Mouse (Mus musculus) liver, embryonic 11.5 days (tissue): ENCODE measurements around the gene Lasp1. TPM values are rescaled to one million over a fixed set of nuclear protein-coding genes. Genes with fewer than 3 reads are reported as not detected.
A peak's percentile ranks its signal among the peaks of the same experiment; 100 is the strongest.

Experiments used
- ATAC-seq: fragments of 200-750 bp; cut with Nextera tagmentation; replicated peaks from 2 replicates; pipeline ENCODE4 v1.8.0; 2017; ENCODE audit warnings: moderate number of reproducible peaks, mild to moderate bottlenecking, moderate TSS enrichment, moderate library complexity; ENCODE audit not compliant: low FRiP score
- DNase-seq: peaks from one replicate; pipeline ENCODE4 v3.0.0-alpha.2; 2017; ENCODE audit warnings: low spot score
- H3K27ac ChIP-seq: fragments of 300-500 bp; sonication (generic); 2 replicates; pipeline ENCODE4 v1.5.1; 2014; ENCODE audit warnings: mild to moderate bottlenecking, low read depth, low read length, control low read depth
- H3K27me3 ChIP-seq: fragments of 300-500 bp; sonication (generic); replicated peaks from 2 replicates; pipeline ENCODE4 v1.6.1; 2014; ENCODE audit warnings: low read length, mixed read lengths; ENCODE audit not compliant: control insufficient read depth, insufficient read depth
- H3K36me3 ChIP-seq: fragments of 300-500 bp; sonication (generic); 2 replicates; pipeline ENCODE4 v1.6.1; 2014; ENCODE audit warnings: mild to moderate bottlenecking, low read length, moderate library complexity, mixed read lengths; ENCODE audit not compliant: control insufficient read depth, insufficient read depth
- H3K4me1 ChIP-seq: fragments of 300-500 bp; sonication (generic); replicated peaks from 2 replicates; pipeline ENCODE4 v1.6.1; 2014; ENCODE audit warnings: low read length, mixed read lengths; ENCODE audit not compliant: control insufficient read depth, insufficient read depth
- H3K4me2 ChIP-seq: fragments of 300-500 bp; sonication (generic); 2 replicates; pipeline ENCODE4 v1.6.1; 2014; ENCODE audit warnings: mild to moderate bottlenecking, control low read depth, moderate library complexity
- H3K4me3 ChIP-seq: fragments of 300-500 bp; sonication (generic); 2 replicates; pipeline ENCODE4 v1.5.1; 2014; ENCODE audit warnings: low read depth, low read length, control low read depth
- H3K9ac ChIP-seq: fragments of 300-500 bp; sonication (generic); 2 replicates; pipeline ENCODE4 v1.6.1; 2014; ENCODE audit warnings: low read depth, low read length, control low read depth
- H3K9me3 ChIP-seq: fragments of 300-500 bp; sonication (generic); 2 replicates; pipeline ENCODE4 v1.6.1; 2016; ENCODE audit warnings: low read length, inconsistent platforms, mixed read lengths; ENCODE audit not compliant: control insufficient read depth
- WGBS: fragments of 180-500 bp; shearing (Covaris S2); extraction: QIAGEN DNeasy Blood & Tissue Kit; methylation state at CpG from one replicate; pipeline ENCODE4 v1.1.7; 2014; 5-methylcytosine and 5-hydroxymethylcytosine counted together
- polyA plus RNA-seq: library from polyadenylated mRNA; unstranded; fragments of >200 nt; fragmentation: Nextera tagmentation; extraction: Ambion mirVana; gene quantifications from 2 replicates; pipeline ENCODE4 v1.2.1, GENCODE M21; 2014

Gene Lasp1
- polyA plus RNA-seq, 1 experiment from 2014 or later = 54.7 TPM

- ATAC-seq (0 out of 2 replicates have a peak, but pooled peaks have one; percentile 52), DNase-seq (peak; percentile 76)
- Histone ChIP-seq H3K36me3 (no peaks in the 10 kb centered on the region), H3K27ac (peak overlapping the region; percentile 42; the same call in 1 of the 2 replicates), H3K4me1 (peaks cover 24% of the 10 kb centered on the region), H3K9ac (peak overlapping the region; percentile 60), H3K27me3 (no peaks in the 10 kb centered on the region), H3K9me3 (no peaks in the 10 kb centered on the region), H3K4me3 (peak overlapping the region; percentile 43), H3K4me2 (peak overlapping the region; percentile 67)
- WGBS = 7% methylated on average over 22 of the region's 22 CpGs
Measured at GRCm38 (mm10) chr11:97840991-97841661, 42.3 kb downstream of the Lasp1 start.

- no peak overlapping the region for H3K9ac ChIP-seq
- H3K9me3 ChIP-seq = no peaks in the 10 kb centered on the region
- H3K4me2 ChIP-seq = peak overlapping the region; percentile 67
- DNase-seq (no peak), ATAC-seq (no peak)
- WGBS = 67% methylated on average over 4 of the region's 4 CpGs
- H3K36me3 ChIP-seq = no peaks in the 10 kb centered on the region
- H3K4me1 ChIP-seq = peaks cover 24% of the 10 kb centered on the region
- no peak overlapping the region for H3K27ac ChIP-seq
- H3K4me3 ChIP-seq = no peak overlapping the region
- no peaks in the 10 kb centered on the region for H3K27me3 ChIP-seq
Measured at GRCm38 (mm10) chr11:97842001-97842400, 43.2 kb downstream of the Lasp1 start.

- no peaks in the 10 kb centered on the region for H3K4me1 ChIP-seq
- H3K9me3 ChIP-seq = no peaks in the 10 kb centered on the region
- no peak overlapping the region for H3K4me3 ChIP-seq
- H3K9ac ChIP-seq = no peak overlapping the region
- ATAC-seq = no peak
- H3K27ac ChIP-seq = no peak overlapping the region
- H3K36me3 ChIP-seq = no peaks in the 10 kb centered on the region
- WGBS = 57% methylated on average over 6 of the region's 6 CpGs
- no peak for DNase-seq
- no peaks in the 10 kb centered on the region for H3K27me3 ChIP-seq
- H3K4me2 ChIP-seq = no peak overlapping the region
Measured at GRCm38 (mm10) chr11:97850367-97850766, 51.6 kb downstream of the Lasp1 start.

GRCm38 (mm10) chr11:97851601-97852000 is 52.8 kb downstream of the Lasp1 start:
- no peak overlapping the region for H3K27ac ChIP-seq
- ATAC-seq = no peak
- H3K4me1 ChIP-seq = no peaks in the 10 kb centered on the region
- H3K4me3 ChIP-seq = no peak overlapping the region
- no peak for DNase-seq
- H3K27me3 ChIP-seq = no peaks in the 10 kb centered on the region
- WGBS = 89% methylated on average over 2 of the region's 2 CpGs
- H3K4me2 ChIP-seq = no peak overlapping the region
- H3K9me3 ChIP-seq = no peaks in the 10 kb centered on the region
- no peaks in the 10 kb centered on the region for H3K36me3 ChIP-seq
- no peak overlapping the region for H3K9ac ChIP-seq

GRCm38 (mm10) chr11:97855473-97855872 is 56.7 kb downstream of the Lasp1 start:
- Histone ChIP-seq H3K4me2 (no peak overlapping the region), H3K4me1 (no peaks in the 10 kb centered on the region), H3K4me3 (no peak overlapping the region), H3K9me3 (no peaks in the 10 kb centered on the region), H3K36me3 (no peaks in the 10 kb centered on the region), H3K9ac (no peak overlapping the region), H3K27me3 (no peaks in the 10 kb centered on the region), H3K27ac (no peak overlapping the region)
- 88% methylated on average over 2 of the region's 2 CpGs for WGBS
- DNase-seq = no peak
- ATAC-seq = no peak

GRCm38 (mm10) chr11:97862148-97862547 is 63.3 kb downstream of the Lasp1 start:
- Histone ChIP-seq H3K4me2 (no peak overlapping the region), H3K9ac (no peak overlapping the region), H3K36me3 (no peaks in the 10 kb centered on the region), H3K4me1 (no peaks in the 10 kb centered on the region), H3K27ac (no peak overlapping the region), H3K4me3 (no peak overlapping the region), H3K27me3 (no peaks in the 10 kb centered on the region), H3K9me3 (no peaks in the 10 kb centered on the region)
- 56% methylated on average over 2 of the region's 2 CpGs for WGBS
- no peak for DNase-seq
- ATAC-seq = no peak

GRCm38 (mm10) chr11:97865421-97865820 is 66.6 kb downstream of the Lasp1 start:
- Histone ChIP-seq H3K4me2 (no peak overlapping the region), H3K27me3 (no peaks in the 10 kb centered on the region), H3K9me3 (no peaks in the 10 kb centered on the region), H3K4me3 (no peak overlapping the region), H3K27ac (no peak overlapping the region), H3K9ac (no peak overlapping the region), H3K36me3 (no peaks in the 10 kb centered on the region), H3K4me1 (no peaks in the 10 kb centered on the region)
- ATAC-seq (no peak), DNase-seq (no peak)
- WGBS = 81% methylated on average over 5 of the region's 5 CpGs

- no peak for DNase-seq
- 75% methylated on average over 3 of the region's 3 CpGs for WGBS
- no peak for ATAC-seq
Measured at GRCm38 (mm10) chr11:97866091-97866888, 67.5 kb downstream of the Lasp1 start.

GRCm38 (mm10) chr11:97867591-97867990 is 68.8 kb downstream of the Lasp1 start:
- no peaks in the 10 kb centered on the region for H3K27me3 ChIP-seq
- no peaks in the 10 kb centered on the region for H3K4me1 ChIP-seq
- no peak for DNase-seq
- no peak for ATAC-seq
- 90% methylated on average over 3 of the region's 3 CpGs for WGBS
- H3K9me3 ChIP-seq = no peaks in the 10 kb centered on the region
- no peaks in the 10 kb centered on the region for H3K36me3 ChIP-seq
- H3K27ac ChIP-seq = no peak overlapping the region
- no peak overlapping the region for H3K4me2 ChIP-seq
- no peak overlapping the region for H3K9ac ChIP-seq
- no peak overlapping the region for H3K4me3 ChIP-seq

More at GRCm38 (mm10) chr11:97866091-97866888, 67.5 kb downstream of the Lasp1 start:
- Histone ChIP-seq H3K27ac (no peak overlapping the region), H3K36me3 (no peaks in the 10 kb centered on the region), H3K9me3 (no peaks in the 10 kb centered on the region), H3K4me3 (no peak overlapping the region), H3K9ac (no peak overlapping the region), H3K4me2 (no peak overlapping the region), H3K27me3 (no peaks in the 10 kb centered on the region), H3K4me1 (no peaks in the 10 kb centered on the region)
